Mouse (Mus musculus) kidney, postnatal 10 days (tissue): Measurements from ENCODE around the gene 2610528J11Rik.
"Not testable (repeated sequence)": the region's sequence is repeated elsewhere in the genome, so short reads cannot be mapped to it uniquely, and the experiment has no call there.

Source experiments
- DNase-seq: peaks from one replicate; pipeline ENCODE4 v3.0.0; 2021; ENCODE audit warnings: mixed read lengths

Gene 2610528J11Rik

DNA sequence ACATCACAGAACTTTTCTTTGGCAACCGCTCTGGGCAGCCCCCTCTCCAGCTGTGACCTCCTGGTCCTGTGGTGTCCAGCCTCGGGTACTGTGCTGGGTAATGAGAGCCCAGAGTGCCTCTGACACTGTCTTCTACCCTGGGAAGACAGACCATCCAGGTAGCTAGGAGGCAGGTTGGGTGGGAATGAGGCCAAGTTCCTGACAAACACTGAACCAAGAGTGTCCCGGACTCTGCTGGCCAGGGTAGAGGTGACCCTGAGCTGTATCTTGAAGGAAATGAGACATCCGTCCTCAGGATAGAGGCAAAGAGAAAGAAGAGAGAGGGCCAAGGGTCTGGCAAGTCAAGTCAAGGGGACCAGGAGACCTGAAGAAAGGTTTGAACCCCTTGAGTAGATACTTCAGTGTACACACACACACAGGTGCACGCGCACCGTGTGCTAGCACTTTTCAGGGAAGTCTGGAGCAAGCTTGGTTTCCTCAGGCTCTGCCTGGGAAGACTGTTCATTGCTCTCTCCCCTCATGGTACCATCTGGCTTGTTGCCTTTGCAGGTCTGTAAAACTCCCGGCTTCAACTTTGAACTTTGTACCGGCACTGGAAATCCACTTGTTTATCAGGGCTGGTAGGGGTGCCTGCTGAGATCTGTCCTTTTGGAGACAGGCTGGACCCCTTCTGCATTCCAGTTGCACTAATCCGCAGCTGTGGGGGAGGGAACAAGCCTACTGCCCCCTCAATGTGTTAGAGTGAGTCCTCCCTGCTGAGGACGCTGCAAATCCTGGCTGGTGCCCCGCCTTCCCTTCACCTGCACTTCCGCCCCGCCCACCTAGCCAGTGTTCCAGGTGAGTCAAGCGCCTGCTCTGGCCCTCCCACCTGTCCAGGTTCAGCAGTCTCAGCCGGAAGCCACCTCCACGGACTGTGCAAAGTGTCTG is at the start of gene 2610528J11Rik:
Gene 2610528J11Rik (plus strand): TSS at position 592 of the 927 bp plus-strand sequence.
- DNase-seq: peak; percentile 88

- peak; percentile 78 for DNase-seq
Observed at GRCm38 (mm10) chr4:118489717-118490132, 37.1 kb upstream of the 2610528J11Rik start, which contains the start of gene Tie1. Gene Tie1, minus strand, starts transcription at chr4:118490061.

DNA sequence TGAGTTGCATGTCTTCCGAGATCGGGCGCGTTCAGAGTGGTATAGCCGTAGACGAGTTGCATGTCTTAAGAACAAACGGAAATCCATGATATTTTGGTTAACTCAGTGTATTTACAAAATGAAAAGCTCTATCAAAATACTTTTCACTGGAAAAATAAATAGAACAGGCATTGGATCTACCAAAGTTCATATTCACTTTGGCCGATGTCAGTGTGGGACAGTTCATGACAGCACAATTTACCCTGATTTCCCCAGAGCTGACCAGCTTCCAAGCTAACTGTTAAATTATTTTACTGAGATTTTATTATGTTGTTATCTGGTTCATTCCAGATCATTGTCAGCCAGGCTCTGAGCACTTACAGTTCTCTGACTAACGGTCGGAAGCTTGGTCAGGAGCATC is 36.3 kb upstream of the 2610528J11Rik start:
- DNase-seq: no peak

DNA sequence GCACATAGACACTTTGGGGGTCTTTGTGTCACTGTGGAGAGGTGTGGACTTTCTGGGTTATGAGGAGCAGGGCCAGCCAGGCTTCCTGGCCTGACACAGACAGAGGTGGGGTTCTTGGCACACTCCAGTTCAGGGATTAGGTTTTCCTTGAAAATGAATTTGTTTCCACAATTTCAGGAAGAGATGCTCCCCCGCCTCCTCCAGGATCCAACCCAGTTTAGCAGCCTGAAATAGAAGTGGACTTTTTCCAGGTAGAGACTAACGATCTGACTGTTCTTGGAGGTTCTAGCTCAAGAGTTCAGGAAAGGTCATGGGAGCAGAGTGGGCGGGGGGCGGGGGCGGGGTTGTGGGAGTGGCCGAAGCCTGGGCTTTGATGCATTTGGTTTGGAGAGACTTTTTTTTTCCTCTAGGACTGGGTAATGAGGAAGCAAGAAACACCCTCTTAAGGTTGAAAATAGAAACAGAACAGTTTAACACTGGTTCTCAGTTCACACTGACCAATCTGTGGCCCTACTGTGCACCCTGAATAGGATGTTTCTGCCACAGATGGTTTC is 26.6 kb upstream of the 2610528J11Rik start:
- DNase-seq: peak; percentile 43

- DNase-seq: no peak
Observed at GRCm38 (mm10) chr4:118500792-118501191, 26.0 kb upstream of the 2610528J11Rik start.

- no peak for DNase-seq
Observed at GRCm38 (mm10) chr4:118505551-118505950, 21.2 kb upstream of the 2610528J11Rik start.

- not testable (repeated sequence) for DNase-seq
Observed at GRCm38 (mm10) chr4:118507171-118507570, 19.6 kb upstream of the 2610528J11Rik start.

DNA sequence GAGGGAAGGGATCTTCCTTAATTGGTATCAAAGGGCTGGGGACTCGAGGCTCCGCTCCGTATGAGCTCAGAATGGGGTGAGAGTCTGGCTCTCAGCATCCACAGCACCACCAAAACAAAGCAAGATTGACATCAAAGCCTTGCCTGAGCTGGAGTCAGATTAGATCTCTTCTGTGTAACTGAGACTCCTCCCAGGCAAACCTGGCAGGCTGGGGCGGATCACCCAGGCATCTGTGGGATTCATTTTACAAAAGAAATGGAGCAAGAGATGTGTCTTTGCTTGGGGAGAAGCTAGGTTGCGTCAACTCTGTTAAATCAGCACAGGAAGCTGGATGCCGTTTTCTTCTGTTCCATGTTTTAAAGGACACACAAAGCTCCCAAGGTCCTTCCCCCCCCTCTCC is 17.7 kb upstream of the 2610528J11Rik start:
- no peak for DNase-seq

DNA sequence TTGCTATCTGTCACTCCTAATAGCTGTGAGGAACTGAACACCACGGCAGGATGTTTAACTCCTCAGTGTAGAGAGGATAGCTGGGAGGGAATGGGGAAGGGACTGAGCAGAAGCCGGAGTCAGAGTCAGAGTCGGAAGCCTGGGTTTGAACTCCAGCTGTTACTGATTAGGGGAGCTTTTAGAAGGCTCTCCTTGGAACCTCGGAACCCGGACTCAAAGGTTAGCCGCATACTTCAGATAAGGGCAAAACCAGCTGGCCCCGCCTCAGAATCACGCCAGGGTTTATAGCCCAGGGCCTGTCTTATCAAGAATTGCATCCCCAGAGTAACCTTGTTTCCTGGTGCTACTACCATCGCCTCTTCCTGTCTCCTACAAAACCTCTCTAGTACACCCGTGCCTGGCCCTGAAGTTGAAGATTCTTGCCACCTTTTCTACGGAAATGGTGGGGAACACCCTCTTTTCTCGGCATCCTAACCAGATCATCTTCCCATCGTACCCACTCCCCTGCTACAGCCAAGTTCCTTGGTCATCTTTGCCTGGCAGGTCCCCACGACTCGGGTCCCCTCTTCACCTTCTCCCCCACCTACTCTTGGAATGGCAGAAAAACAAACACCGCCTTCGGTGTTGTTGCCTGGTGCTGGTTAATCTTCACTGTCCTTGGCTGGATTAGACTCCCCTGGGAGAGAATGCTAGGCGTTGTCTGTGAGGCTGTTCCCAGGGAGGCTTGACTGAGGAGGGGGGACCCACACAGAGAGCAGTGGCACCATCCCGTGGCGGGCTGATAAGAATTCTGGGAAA is 9.9 kb upstream of the 2610528J11Rik start:
- DNase-seq: peak; percentile 59

DNA sequence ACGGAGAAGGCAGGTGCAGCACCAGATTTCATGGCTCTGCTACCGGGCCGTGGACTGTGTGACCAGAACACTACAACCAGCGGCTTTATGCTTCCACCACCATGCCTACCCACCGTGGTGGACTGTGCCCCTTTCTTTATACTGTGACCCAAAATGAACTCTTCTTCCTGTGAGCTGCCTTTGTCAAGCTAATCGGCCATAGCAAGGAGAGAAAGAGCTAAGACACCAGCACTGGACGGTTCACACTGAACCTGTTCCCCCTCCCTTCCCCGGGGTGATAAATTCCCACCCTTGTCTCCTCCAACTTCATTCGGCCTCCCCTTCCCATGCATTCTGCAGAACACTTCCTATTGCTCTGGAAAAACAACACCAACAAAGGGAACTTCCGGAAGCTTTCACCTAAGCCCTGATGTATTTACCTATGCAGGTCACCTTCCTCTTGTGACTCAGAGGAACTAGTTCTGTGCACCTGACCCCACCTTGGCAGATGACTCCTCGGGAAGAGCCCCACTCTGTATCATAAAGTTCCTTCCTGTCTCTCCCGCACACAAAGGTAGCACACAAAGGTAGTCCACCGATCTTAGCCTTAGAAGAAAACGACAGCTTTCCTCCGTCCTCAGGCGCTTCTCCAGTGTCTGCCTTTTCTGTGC is 9.2 kb upstream of the 2610528J11Rik start:
- no peak for DNase-seq

DNA sequence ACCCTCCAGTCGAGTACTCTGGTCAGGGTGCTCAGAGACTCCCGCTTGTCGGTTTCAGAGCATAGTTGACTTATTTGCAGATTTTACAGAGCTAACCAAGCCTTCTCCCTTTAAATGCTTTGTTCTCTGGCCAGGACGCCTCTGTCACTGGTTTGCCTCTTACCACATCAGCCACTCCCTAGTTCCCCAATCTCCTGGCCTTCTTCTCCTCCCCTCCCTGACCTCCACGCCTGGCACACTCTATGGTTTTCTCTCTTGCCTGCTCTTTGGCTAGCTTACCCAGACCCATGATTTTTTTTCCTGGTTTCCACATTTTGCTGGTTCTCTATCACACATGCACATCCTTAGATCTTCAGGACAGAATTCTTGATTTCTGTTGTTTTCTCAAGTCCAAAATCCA is 8.6 kb upstream of the 2610528J11Rik start:
- DNase-seq: no peak

GRCm38 (mm10) chr4:118522248-118522647 is 4.6 kb upstream of the 2610528J11Rik start:
- DNase-seq: no peak

DNA sequence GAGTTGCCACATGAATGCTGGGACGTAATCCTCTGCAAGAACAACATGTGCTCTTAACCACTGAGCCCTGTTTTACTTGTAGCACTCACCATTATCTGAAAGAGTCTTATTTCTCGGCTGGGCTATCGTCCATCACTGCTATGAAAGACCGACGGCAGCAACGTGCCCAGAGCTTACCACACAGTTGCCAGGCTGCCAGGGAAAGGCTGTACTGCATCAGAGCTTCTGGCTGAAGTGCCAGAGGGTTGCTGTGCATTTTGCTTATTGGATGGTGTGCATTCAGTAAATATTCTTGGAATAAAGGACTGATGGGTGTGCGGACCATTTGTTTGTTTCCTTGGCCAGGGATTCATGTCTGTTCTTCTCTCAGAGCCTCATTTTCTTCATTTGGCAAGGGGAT is 2.8 kb upstream of the 2610528J11Rik start:
- DNase-seq: no peak

DNA sequence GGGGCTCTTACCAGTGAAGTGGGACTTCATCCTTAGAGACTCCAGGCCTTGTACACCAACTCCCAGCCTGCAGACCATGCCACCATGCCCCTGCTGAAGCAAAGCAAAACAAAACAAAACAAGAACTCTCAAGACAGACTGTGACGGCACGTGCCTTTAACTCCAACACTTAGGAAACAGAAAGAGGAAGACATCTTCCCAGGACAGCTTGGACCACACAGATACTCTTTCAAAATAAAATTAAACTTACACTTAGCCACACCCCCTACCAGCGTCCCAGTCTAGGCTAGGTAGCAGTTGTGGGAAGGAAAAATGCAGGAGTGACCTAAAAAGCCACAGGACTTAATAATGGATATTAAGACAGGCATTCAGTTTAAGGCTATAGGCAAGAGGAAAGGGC is 1.0 kb upstream of the 2610528J11Rik start:
- DNase-seq: no peak

GRCm38 (mm10) chr4:118527335-118527681 is 509 bp downstream of the 2610528J11Rik start:
- no peak for DNase-seq

GRCm38 (mm10) chr4:118527720-118528119 is 921 bp downstream of the 2610528J11Rik start:
- DNase-seq: peak; percentile 76

DNA sequence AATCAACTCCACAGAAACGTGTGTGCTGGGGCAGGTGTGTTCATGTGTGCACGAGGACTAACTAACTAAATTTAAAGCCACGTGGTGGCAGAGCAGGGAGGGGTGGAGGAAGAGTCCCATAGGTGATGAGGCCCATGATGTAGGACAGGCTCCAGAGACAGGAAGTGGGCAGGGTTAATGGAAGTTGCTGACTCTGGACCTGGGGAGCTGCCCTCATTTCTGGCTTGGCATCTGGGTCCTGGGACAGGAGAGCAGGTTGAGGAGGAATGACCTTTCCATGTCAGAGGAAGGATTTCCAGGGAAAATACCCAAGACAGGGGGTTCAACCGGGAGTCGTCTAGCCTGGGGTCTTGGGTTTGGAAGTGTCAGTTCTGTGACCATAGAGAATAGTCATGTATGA is 5.9 kb downstream of the 2610528J11Rik start:
- DNase-seq: no peak

DNA sequence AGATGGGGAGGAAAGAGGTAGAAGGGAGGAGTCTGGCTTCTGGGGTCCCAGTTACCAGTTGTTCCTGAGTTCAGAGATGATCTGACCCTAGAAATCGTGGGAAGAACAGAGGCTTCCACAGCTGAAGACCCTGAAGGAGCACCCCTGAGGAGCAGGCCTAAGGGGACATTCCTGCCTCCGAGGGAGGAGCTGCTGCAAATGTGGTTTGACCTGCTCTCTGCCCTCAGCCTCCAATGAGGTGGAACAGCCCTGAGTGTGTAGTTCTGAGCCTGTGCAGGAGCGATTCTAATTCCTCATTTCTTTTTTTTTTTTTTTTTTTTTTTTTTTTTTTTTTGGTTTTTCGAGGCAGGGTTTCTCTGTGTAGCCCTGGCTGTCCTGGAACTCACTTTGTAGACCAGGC is 6.4 kb downstream of the 2610528J11Rik start:
- peak; percentile 56 for DNase-seq

GRCm38 (mm10) chr4:118533605-118534004 is 6.8 kb downstream of the 2610528J11Rik start:
- DNase-seq: peak; percentile 32

GRCm38 (mm10) chr4:118535610-118536009 is 8.8 kb downstream of the 2610528J11Rik start:
- peak; percentile 41 for DNase-seq

DNA sequence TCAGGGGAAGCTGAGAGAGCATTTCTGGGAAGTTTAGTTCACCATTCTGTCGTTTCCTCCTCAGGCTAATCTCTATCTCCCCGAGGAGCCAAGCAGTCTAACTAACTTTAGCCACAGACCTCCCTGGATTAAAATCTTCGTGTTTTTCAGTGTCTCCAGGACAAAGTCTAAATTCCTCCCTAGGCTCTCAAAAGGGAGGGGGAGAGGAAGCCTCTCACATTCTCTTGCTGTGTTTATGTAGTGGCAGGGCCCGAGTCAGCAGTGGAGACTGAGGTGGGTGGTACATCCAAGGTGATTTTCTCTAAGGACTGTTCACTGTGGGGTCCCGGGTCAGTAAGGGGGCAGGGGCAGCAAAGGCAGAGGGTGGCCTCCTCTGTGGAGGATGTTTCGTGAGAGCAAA is 11.0 kb downstream of the 2610528J11Rik start:
- peak; percentile 37 for DNase-seq

GRCm38 (mm10) chr4:118539904-118540303 is 13.1 kb downstream of the 2610528J11Rik start:
- no peak for DNase-seq
